Mouse (Mus musculus): ENCODE data around the gene Inf2.

GRCm38 (mm10) chr12:112579926-112580325, 8.7 kb upstream of the Inf2 start:
- TF ChIP-seq KAT2A (IDR thresholded peaks at IDR 0.05; ENCODE audit: insufficient replicate concordance, low read length) = no peak
- no peak; the same call in 1 of the 2 replicates for TF ChIP-seq JUND (conservative IDR thresholded peaks at IDR 0.05; ENCODE audit: low read depth, low read length)
- no peak for TF ChIP-seq CTCF (conservative IDR thresholded peaks at IDR 0.05 in 1 of 2, IDR thresholded peaks at IDR 0.05 in 1 of 2; ENCODE audit: low read depth in 2 of 2, low read length in 2 of 2)
- no peak for TF ChIP-seq TCF12 (IDR thresholded peaks at IDR 0.05; ENCODE audit: low read depth, low read length)
- TF ChIP-seq TBP (conservative IDR thresholded peaks at IDR 0.05; ENCODE audit: low read depth, low read length) = no peak
- no peak for TF ChIP-seq IRF4 (IDR thresholded peaks at IDR 0.05; ENCODE audit: low read depth, low read length)
- no peak for TF ChIP-seq RCOR1 (conservative IDR thresholded peaks at IDR 0.05; ENCODE audit: low read depth, low read length)
- TF ChIP-seq GABPA (IDR thresholded peaks at IDR 0.05; ENCODE audit: insufficient replicate concordance, low read depth, low read length) = no peak
- no peak for TF ChIP-seq USF2 (conservative IDR thresholded peaks at IDR 0.05; ENCODE audit: low read depth, low read length)

All from CH12.LX (cell line).